Comparison of ENCODE assay signal across 8 mouse cellular contexts in genomic region chr9:84109777-84110478, GRCm38 (mm10).
DNase-seq lines count a peak whose midpoint lies in the region; ATAC-seq lines count a peak whose summit lies in the region.

No protein-coding gene starts in this region.

- DNase-seq in kidney, adult 8-10 months = no peak
- peak; percentile 60 for DNase-seq in cerebellum, adult 9-10 months
- DNase-seq in forebrain, embryonic 14.5 days (ENCODE audit: low spot score) = peak; percentile 66
- DNase-seq in ovary, postnatal 36 days (ENCODE audit: low spot score) = no peak
- no peak for DNase-seq in adrenal gland, postnatal 25 days

- H3K9ac ChIP-seq in kidney, embryonic 15.5 days = no peak overlapping the region
- no peak overlapping the region for H3K9ac ChIP-seq in forebrain, embryonic 14.5 days (ENCODE audit: low read length)
- H3K9ac ChIP-seq in neural tube, embryonic 12.5 days = no peak overlapping the region

- no peak overlapping the region for H3K4me3 ChIP-seq in kidney, embryonic 15.5 days (replicated peaks)
- H3K4me3 ChIP-seq in forebrain, embryonic 14.5 days (ENCODE audit: low read depth, low read length) = no peak overlapping the region
- no peak overlapping the region for H3K4me3 ChIP-seq in neural tube, embryonic 12.5 days

- no peaks in the 10 kb centered on the region for H3K36me3 ChIP-seq in kidney, embryonic 15.5 days
- no peaks in the 10 kb centered on the region for H3K36me3 ChIP-seq in forebrain, embryonic 14.5 days (ENCODE audit: control insufficient read depth, insufficient read depth, low read length)
- no peaks in the 10 kb centered on the region for H3K36me3 ChIP-seq in neural tube, embryonic 12.5 days

- WGBS in kidney, embryonic 15.5 days = 46% methylated on average over 6 of the region's 6 CpGs
- 31% methylated on average over 6 of the region's 6 CpGs for WGBS in forebrain, embryonic 14.5 days
- WGBS in neural tube, embryonic 12.5 days = 38% methylated on average over 6 of the region's 6 CpGs

- H3K27ac ChIP-seq in kidney, embryonic 15.5 days = no peak overlapping the region
- no peak overlapping the region for H3K27ac ChIP-seq in forebrain, embryonic 14.5 days (ENCODE audit: low read depth, low read length)
- no peak overlapping the region for H3K27ac ChIP-seq in neural tube, embryonic 12.5 days

- no peak overlapping the region for H3K4me2 ChIP-seq in kidney, embryonic 15.5 days
- H3K4me2 ChIP-seq in forebrain, embryonic 14.5 days (ENCODE audit: low read length) = no peak overlapping the region
- no peak overlapping the region for H3K4me2 ChIP-seq in neural tube, embryonic 12.5 days (replicated peaks)

- no peaks in the 10 kb centered on the region for H3K9me3 ChIP-seq in kidney, embryonic 15.5 days (replicated peaks)
- H3K9me3 ChIP-seq in forebrain, embryonic 14.5 days (replicated peaks; ENCODE audit: control insufficient read depth, low read length) = no peaks in the 10 kb centered on the region
- no peaks in the 10 kb centered on the region for H3K9me3 ChIP-seq in neural tube, embryonic 12.5 days

- ATAC-seq in kidney, embryonic 15.5 days (replicated peaks; ENCODE audit: low FRiP score) = 0 out of 2 replicates have a peak, but pooled peaks have one; percentile 50
- ATAC-seq in forebrain, embryonic 14.5 days = peak; percentile 57; the same call in 1 of the 2 replicates
- peak; percentile 51; the same call in 1 of the 2 replicates for ATAC-seq in neural tube, embryonic 12.5 days (ENCODE audit: low FRiP score, low read depth)
- ATAC-seq in CD4-positive, CD25-positive, alpha-beta regulatory T cell, adult 4 months = no peak

- peaks cover 28% of the 10 kb centered on the region for H3K4me1 ChIP-seq in kidney, embryonic 15.5 days
- H3K4me1 ChIP-seq in forebrain, embryonic 14.5 days (ENCODE audit: control insufficient read depth, insufficient read depth, low read length) = peaks cover 12% of the 10 kb centered on the region
- H3K4me1 ChIP-seq in neural tube, embryonic 12.5 days = peaks cover 22% of the 10 kb centered on the region

- no peaks in the 10 kb centered on the region for H3K27me3 ChIP-seq in kidney, embryonic 15.5 days
- H3K27me3 ChIP-seq in forebrain, embryonic 14.5 days (replicated peaks; ENCODE audit: control insufficient read depth, insufficient read depth, low read length) = no peaks in the 10 kb centered on the region
- no peaks in the 10 kb centered on the region for H3K27me3 ChIP-seq in neural tube, embryonic 12.5 days (replicated peaks)

Comparison
In these comparisons a context has a peak if more than half of its experiments do, and no peak if none do; other contexts are left out.
1. DNase-seq: peak in cerebellum, adult 9-10 months (single experiment) and forebrain, embryonic 14.5 days (single experiment); none in kidney, adult 8-10 months (0 of 2), ovary, postnatal 36 days (single experiment) and adrenal gland, postnatal 25 days (single experiment).